Mouse (Mus musculus): ENCODE measurements around the gene Rhobtb1. TPM values are rescaled to one million over a fixed set of nuclear protein-coding genes. Genes with fewer than 3 reads are reported as not detected.
A peak's percentile ranks its signal among the peaks of the same experiment; 100 is the strongest.

Rhobtb1 gene
- polyA plus RNA-seq, 1 experiment from 2014 or later, result 29.4 TPM

DNA sequence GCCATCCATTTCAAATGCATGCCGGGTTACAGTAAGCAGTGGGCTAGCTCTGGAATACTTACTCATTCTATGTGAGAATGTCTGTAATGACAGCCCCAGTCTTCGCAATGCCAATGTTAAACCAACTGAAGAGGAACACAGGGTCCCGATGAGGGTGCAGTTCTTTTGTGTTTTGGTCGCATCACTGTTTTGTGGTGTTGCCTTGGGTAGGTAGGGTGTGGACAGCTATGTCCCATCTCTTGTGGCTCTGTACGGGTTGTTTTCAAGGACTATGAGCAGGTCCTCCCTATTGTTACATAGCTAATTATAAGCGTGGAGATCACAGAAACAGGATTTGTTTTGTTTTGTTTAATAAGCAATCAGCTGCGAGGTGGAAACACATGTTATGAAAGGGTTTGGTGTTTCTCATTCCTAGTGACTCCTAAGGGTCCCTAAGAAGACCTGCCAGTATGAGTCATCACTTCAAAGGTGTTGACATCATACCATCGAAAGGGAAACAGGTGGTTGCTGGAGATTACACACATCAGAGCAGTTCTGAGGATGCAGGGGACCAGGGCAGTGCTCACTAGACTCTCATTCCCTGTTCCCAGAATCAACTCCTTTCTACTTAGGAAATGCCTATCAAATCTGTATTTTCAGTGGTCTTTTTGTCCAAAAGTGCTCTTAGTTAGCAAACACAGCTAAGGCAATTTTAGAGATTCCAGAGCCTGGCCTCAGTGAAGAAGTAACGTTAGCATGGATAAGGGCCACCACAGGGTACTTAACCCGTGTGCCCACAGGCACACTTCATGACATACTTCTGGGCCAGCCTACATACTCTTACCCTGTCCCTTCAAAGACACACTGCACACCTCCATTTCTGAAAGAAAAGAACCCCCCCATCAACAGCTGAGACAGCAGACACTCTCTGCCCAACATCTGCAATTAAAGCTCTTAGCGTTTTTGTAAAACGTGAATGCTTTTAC is 124.9 kb downstream of the Rhobtb1 start:
- Histone ChIP-seq H3K36me3 (ENCODE audit: control insufficient read depth, insufficient read depth) (peaks cover 32% of the 10 kb centered on the region), H3K27ac (ENCODE audit: low read length) (peak overlapping the region; percentile 68), H3K4me3 (ENCODE audit: low read length) (no peak overlapping the region)

DNA sequence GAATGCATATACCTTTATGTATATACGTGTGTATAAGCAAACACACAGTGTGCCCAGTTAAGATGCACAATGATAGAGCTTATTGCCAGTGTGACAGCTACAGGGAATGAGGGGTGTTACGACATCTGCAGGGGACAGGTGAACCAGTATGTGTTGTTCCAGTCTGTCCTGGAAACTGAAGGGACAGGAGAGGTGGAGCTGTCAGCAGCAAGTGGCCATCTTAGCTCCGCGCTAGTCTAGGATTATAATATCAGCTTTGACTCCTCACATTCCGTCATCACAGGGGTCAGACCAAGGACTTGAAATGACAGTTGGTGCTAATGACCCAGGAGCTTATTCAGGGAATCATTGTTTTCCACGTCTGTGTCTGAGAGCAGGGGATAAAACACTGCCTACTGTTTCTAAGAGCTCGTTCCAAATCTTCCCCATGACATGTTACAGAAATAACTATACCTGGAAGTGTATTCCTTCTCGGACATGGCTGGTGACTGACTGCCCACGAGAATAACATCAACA is 125.7 kb downstream of the Rhobtb1 start:
- 52% methylated on average over 9 of the region's 9 CpGs for WGBS
- H3K27ac ChIP-seq (ENCODE audit: low read length), result peak overlapping the region; percentile 68
- ATAC-seq (replicated peaks; ENCODE audit: extremely low read depth, insufficient read depth, low FRiP score), result no peak
- no peaks in the 10 kb centered on the region for H3K27me3 ChIP-seq (ENCODE audit: control insufficient read depth, insufficient read depth, low read length)
- H3K4me3 ChIP-seq (ENCODE audit: low read length), result no peak overlapping the region
- no peak overlapping the region for H3K4me2 ChIP-seq (ENCODE audit: low read depth, low read length)
- peaks cover 34% of the 10 kb centered on the region for H3K36me3 ChIP-seq (ENCODE audit: control insufficient read depth, insufficient read depth)
- H3K9me3 ChIP-seq (replicated peaks; ENCODE audit: control insufficient read depth, low read length), result no peaks in the 10 kb centered on the region
- H3K4me1 ChIP-seq (ENCODE audit: control insufficient read depth, insufficient read depth, low read length), result peaks cover 30% of the 10 kb centered on the region
- 0 out of 2 replicates have a peak overlapping the region, but pooled peaks have one; percentile 26 for H3K9ac ChIP-seq (ENCODE audit: low read length)

More for the DNA sequence above, 124.9 kb downstream of the Rhobtb1 start:
- Histone ChIP-seq H3K27me3 (ENCODE audit: control insufficient read depth, insufficient read depth, low read length) (no peaks in the 10 kb centered on the region), H3K9me3 (replicated peaks; ENCODE audit: control insufficient read depth, low read length) (no peaks in the 10 kb centered on the region), H3K9ac (ENCODE audit: low read length) (no peak overlapping the region), H3K4me2 (ENCODE audit: low read depth, low read length) (no peak overlapping the region), H3K4me1 (ENCODE audit: control insufficient read depth, insufficient read depth, low read length) (peaks cover 35% of the 10 kb centered on the region)
- 64% methylated on average over 12 of the region's 12 CpGs for WGBS
- 0 out of 2 replicates have a peak, but pooled peaks have one; percentile 15 for ATAC-seq (replicated peaks; ENCODE audit: extremely low read depth, insufficient read depth, low FRiP score)

DNA sequence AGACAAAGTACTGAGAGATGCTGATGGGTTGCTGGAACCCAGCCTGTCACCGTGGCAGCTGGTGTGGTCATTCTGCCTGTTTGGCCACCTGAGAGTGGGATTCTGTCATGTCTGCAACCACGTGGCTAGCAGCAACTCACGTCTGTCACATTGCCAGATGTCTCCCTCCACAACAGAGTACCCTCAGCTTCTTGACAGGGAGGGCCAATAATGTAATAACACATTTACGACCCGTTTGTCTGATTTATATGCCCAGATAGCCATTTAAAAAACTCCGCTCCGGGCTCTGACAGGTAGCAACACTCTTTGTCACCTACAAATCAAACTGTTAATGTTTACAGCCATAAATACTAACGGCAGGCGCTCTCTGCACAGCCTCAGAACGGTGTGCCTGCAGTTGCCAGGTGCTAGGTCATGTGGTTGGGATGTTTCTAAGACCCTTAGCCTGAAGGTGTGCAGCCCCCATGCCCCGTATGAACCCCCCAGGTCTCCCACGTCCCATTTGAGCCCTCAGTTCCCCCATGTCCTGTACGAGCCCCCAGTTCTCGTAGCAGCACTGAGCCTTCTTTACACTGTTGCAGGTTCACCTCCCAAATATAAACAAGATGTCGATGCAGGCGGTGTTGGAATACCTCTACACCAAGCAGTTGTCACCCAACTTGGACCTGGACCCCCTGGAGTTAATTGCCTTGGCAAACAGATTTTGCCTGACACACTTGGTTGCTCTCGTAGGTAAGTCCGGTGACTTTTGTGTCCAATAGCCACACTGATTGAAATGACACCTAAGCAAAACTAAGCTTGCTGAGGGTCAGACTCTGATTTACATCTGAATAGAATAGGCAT is 127.8 kb downstream of the Rhobtb1 start:
- Histone ChIP-seq H3K27ac (ENCODE audit: low read length) (no peak overlapping the region), H3K27me3 (ENCODE audit: control insufficient read depth, insufficient read depth, low read length) (no peaks in the 10 kb centered on the region), H3K4me2 (ENCODE audit: low read depth, low read length) (no peak overlapping the region), H3K9me3 (replicated peaks; ENCODE audit: control insufficient read depth, low read length) (no peaks in the 10 kb centered on the region), H3K4me1 (ENCODE audit: control insufficient read depth, insufficient read depth, low read length) (peaks cover 26% of the 10 kb centered on the region), H3K36me3 (ENCODE audit: control insufficient read depth, insufficient read depth) (peaks cover 34% of the 10 kb centered on the region), H3K4me3 (ENCODE audit: low read length) (no peak overlapping the region), H3K9ac (ENCODE audit: low read length) (no peak overlapping the region)
- ATAC-seq (replicated peaks; ENCODE audit: extremely low read depth, insufficient read depth, low FRiP score), result no peak
- WGBS, result 88% methylated on average over 18 of the region's 18 CpGs

DNA sequence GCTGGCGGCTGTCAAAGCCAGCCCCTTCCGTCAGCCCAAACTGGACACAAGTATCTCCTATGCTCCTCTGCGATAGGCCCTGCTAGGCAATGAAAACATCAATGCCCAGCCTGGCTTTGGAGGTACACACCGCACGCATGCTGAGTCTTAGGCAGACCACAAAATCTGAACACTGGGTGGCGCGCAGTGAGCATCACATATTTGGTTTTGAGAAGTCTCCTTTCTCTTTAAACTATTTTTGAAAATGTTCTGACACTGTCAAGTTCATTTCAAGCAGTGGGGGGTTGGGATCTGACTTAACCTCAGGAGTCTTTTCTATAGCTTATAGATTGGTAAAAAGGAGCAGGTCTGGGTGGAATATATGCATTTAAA is 128.4 kb downstream of the Rhobtb1 start:
- no peak for ATAC-seq (replicated peaks; ENCODE audit: extremely low read depth, insufficient read depth, low FRiP score)
- Histone ChIP-seq H3K27me3 (ENCODE audit: control insufficient read depth, insufficient read depth, low read length) (no peaks in the 10 kb centered on the region), H3K4me2 (ENCODE audit: low read depth, low read length) (no peak overlapping the region), H3K36me3 (ENCODE audit: control insufficient read depth, insufficient read depth) (peaks cover 38% of the 10 kb centered on the region), H3K4me3 (ENCODE audit: low read length) (no peak overlapping the region), H3K27ac (ENCODE audit: low read length) (no peak overlapping the region), H3K4me1 (ENCODE audit: control insufficient read depth, insufficient read depth, low read length) (peaks cover 21% of the 10 kb centered on the region), H3K9ac (ENCODE audit: low read length) (no peak overlapping the region), H3K9me3 (replicated peaks; ENCODE audit: control insufficient read depth, low read length) (no peaks in the 10 kb centered on the region)
- 90% methylated on average over 7 of the region's 7 CpGs for WGBS

DNA sequence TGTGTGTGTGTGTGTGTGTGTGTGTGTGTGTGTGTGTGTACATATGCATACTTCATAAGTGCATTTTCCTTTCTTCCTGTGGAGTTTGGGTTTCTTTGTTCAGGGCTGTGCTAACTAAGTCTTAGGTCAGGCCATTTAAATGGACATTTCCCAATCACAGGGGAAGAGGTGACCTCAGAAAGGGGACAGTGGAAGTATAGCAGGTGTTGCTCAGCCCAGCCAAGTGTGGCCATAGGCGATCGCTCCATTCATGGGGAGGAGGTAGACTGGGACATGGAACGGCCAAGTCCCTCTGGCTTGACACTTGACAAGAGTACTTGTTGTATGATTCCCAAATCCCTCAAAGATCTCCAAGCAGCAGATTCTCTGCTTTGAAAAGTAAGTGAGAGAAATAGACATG is 135.7 kb downstream of the Rhobtb1 start:
- Histone ChIP-seq H3K4me3 (ENCODE audit: low read length) (no peak overlapping the region), H3K27me3 (ENCODE audit: control insufficient read depth, insufficient read depth, low read length) (no peaks in the 10 kb centered on the region), H3K27ac (ENCODE audit: low read length) (no peak overlapping the region), H3K9ac (ENCODE audit: low read length) (no peak overlapping the region), H3K4me2 (ENCODE audit: low read depth, low read length) (no peak overlapping the region), H3K36me3 (ENCODE audit: control insufficient read depth, insufficient read depth) (peaks cover 39% of the 10 kb centered on the region), H3K9me3 (replicated peaks; ENCODE audit: control insufficient read depth, low read length) (no peaks in the 10 kb centered on the region), H3K4me1 (ENCODE audit: control insufficient read depth, insufficient read depth, low read length) (0 out of 2 replicates have a peak, but pooled peaks cover 3% of the 10 kb centered on the region)
- no peak for ATAC-seq (replicated peaks; ENCODE audit: extremely low read depth, insufficient read depth, low FRiP score)
- WGBS, result 95% methylated on average over 3 of the region's 3 CpGs

DNA sequence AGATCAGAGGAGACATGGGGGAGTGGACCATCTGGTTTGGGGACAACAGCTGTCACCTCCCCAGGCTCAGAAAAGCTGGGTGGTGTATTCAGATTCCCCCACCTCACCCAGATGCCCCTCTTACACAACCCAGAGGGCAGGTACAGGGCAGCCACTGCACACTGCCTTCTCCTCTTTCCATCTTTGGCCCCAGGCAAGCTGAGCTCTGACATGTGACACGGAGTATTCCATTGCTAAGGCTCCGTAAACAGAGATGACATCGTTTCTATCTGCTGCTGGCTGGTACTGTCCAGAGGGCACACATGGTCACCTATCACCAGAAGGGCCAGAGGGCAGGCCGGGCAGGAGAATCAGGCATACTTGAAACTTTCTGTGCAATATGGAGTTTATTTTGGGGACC is 136.9 kb downstream of the Rhobtb1 start:
- no peak for ATAC-seq (replicated peaks; ENCODE audit: extremely low read depth, insufficient read depth, low FRiP score)
- H3K4me2 ChIP-seq (ENCODE audit: low read depth, low read length), result no peak overlapping the region
- WGBS, result 46% methylated on average over 4 of the region's 4 CpGs
- H3K36me3 ChIP-seq (ENCODE audit: control insufficient read depth, insufficient read depth), result peaks cover 34% of the 10 kb centered on the region
- no peak overlapping the region for H3K27ac ChIP-seq (ENCODE audit: low read length)
- 0 out of 2 replicates have a peak, but pooled peaks cover 3% of the 10 kb centered on the region for H3K4me1 ChIP-seq (ENCODE audit: control insufficient read depth, insufficient read depth, low read length)
- H3K9me3 ChIP-seq (replicated peaks; ENCODE audit: control insufficient read depth, low read length), result 0 out of 2 replicates have a peak, but pooled peaks cover under 1% of the 10 kb centered on the region
- no peak overlapping the region for H3K9ac ChIP-seq (ENCODE audit: low read length)
- no peak overlapping the region for H3K4me3 ChIP-seq (ENCODE audit: low read length)
- no peaks in the 10 kb centered on the region for H3K27me3 ChIP-seq (ENCODE audit: control insufficient read depth, insufficient read depth, low read length)

DNA sequence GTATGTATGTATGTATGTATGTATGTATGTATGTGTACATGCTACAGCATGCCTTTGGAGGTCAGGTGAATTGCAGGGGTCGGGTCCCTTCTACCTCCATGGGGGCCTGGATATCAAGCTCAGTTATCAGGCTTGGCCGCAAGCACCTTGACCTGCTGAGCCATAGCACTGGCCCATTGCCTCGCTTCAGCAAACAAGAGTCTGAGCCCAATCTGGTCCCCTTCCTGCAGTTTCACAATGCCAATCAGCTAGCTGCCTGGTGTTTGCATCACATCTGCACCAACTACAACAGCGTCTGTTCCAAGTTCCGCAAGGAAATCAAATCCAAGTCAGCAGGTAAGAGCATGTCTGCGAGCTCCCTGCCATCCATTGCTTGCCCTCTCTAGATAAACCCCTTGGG is 137.5 kb downstream of the Rhobtb1 start:
- 0 out of 2 replicates have a peak, but pooled peaks cover 3% of the 10 kb centered on the region for H3K4me1 ChIP-seq (ENCODE audit: control insufficient read depth, insufficient read depth, low read length)
- WGBS, result 83% methylated on average over 6 of the region's 6 CpGs
- 0 out of 2 replicates have a peak, but pooled peaks cover 2% of the 10 kb centered on the region for H3K9me3 ChIP-seq (replicated peaks; ENCODE audit: control insufficient read depth, low read length)
- H3K4me2 ChIP-seq (ENCODE audit: low read depth, low read length), result no peak overlapping the region
- no peaks in the 10 kb centered on the region for H3K27me3 ChIP-seq (ENCODE audit: control insufficient read depth, insufficient read depth, low read length)
- ATAC-seq (replicated peaks; ENCODE audit: extremely low read depth, insufficient read depth, low FRiP score), result no peak
- peaks cover 29% of the 10 kb centered on the region for H3K36me3 ChIP-seq (ENCODE audit: control insufficient read depth, insufficient read depth)
- H3K9ac ChIP-seq (ENCODE audit: low read length), result no peak overlapping the region
- H3K27ac ChIP-seq (ENCODE audit: low read length), result no peak overlapping the region
- no peak overlapping the region for H3K4me3 ChIP-seq (ENCODE audit: low read length)

DNA sequence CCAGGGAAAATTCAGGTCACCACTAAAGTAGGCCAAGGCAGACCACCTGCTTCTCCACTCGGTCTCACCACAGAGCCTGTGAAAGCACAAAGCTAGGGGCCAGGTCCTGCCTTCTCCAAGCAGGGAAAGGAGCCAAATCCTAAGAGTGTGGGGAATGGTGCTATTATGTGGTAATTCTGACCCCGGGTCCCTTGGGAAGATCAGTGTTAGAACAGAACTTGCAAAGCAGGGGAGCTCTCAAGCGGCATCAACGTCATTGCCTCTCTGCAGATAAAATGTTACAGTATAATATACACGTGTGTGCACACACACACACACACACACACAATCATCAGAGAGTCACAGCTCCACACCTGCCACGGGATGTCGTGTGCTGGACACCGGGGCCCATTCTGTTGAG is 139.5 kb downstream of the Rhobtb1 start:
- ATAC-seq (replicated peaks; ENCODE audit: extremely low read depth, insufficient read depth, low FRiP score), result no peak
- H3K36me3 ChIP-seq (ENCODE audit: control insufficient read depth, insufficient read depth), result peaks cover 14% of the 10 kb centered on the region
- 82% methylated on average over 8 of the region's 8 CpGs for WGBS
- no peak overlapping the region for H3K9ac ChIP-seq (ENCODE audit: low read length)
- no peak overlapping the region for H3K27ac ChIP-seq (ENCODE audit: low read length)
- 0 out of 2 replicates have a peak, but pooled peaks cover 3% of the 10 kb centered on the region for H3K4me1 ChIP-seq (ENCODE audit: control insufficient read depth, insufficient read depth, low read length)
- no peaks in the 10 kb centered on the region for H3K27me3 ChIP-seq (ENCODE audit: control insufficient read depth, insufficient read depth, low read length)
- no peak overlapping the region for H3K4me3 ChIP-seq (ENCODE audit: low read length)
- no peak overlapping the region for H3K4me2 ChIP-seq (ENCODE audit: low read depth, low read length)
- 0 out of 2 replicates have a peak, but pooled peaks cover 2% of the 10 kb centered on the region for H3K9me3 ChIP-seq (replicated peaks; ENCODE audit: control insufficient read depth, low read length)
